Mouse (Mus musculus): ENCODE measurements around the gene Ttc17. TPM values are rescaled to one million over a fixed set of nuclear protein-coding genes. Genes with fewer than 3 reads are reported as not detected.

Gene Ttc17
- polyA plus RNA-seq, 1 experiment from 2014 or later, result 19.2 TPM

MicroRNAs encoded within 50 kb of the gene (microRNA counts, 519-probe panel; counts per million panel counts)
- not detected for microRNA mmu-miR-670

Small RNAs within 50 kb of the gene (microRNA-seq; reads per million reads assigned to microRNA genes)
- 1.9 reads per million for gene Mir670

Other genes starting within 250 kb of the Ttc17 start
- 96.7 and 98.2 TPM in 2 replicates for gene Hsd17b12, start 248.7 kb downstream of the Ttc17 start, polyA plus RNA-seq (2016; fragmentation: Nextera tagmentation; extraction: Ambion mirVana)
- gene Api5, start 31.4 kb upstream of the Ttc17 start, polyA plus RNA-seq (2016; fragmentation: Nextera tagmentation; extraction: Ambion mirVana), result 191 and 195 TPM in 2 replicates